Mouse (Mus musculus) gastrocnemius, postnatal 10 days (tissue): ENCODE data around the gene Mtrex. TPM values are rescaled to one million over a fixed set of nuclear protein-coding genes. Genes with fewer than 3 reads are reported as not detected.

Experiments used
- DNase-seq: peaks from one replicate; pipeline ENCODE4 v3.0.0; 2021; ENCODE audit warnings: mixed read lengths
- total RNA-seq, 2 experiments: library from RNA; stranded (reverse); gene quantifications; 2 replicates each; pipeline ENCODE4 v1.2.3; 2021

The Mtrex gene
- total RNA-seq, 2 experiments from 2014 or later = 25.8 to 28.7 TPM

DNA sequence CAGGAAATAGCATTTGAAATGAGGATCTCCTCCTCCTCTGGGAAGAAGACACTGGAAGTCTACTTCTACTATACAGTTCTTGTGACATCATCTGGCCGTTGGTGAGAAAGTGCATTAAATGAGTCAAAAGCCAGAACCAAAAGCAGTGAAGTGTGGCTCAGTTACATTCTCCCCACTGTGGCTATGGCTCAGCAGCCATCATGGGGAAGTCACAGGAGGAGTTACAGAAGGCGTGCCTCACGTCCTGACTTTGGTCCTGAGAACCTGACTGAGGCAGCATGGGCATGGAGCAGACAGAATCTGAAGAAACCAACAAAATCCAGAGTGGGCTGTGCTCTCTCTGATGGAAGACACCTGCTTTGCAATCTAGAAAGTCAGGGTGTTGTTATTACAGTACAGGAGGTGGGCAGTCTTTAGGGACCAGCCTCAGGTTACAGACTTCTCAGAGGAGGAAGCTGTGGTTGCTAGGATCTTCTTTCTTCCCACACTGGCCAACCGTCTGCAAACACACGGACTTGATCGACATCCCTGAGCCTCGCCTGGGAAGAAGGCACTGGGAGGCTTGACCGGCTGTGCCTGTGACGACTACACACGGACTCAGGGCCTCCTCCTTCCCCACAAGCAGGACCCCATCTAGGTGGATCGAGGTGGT is 57.0 kb downstream of the Mtrex start:
- DNase-seq = no peak

DNA sequence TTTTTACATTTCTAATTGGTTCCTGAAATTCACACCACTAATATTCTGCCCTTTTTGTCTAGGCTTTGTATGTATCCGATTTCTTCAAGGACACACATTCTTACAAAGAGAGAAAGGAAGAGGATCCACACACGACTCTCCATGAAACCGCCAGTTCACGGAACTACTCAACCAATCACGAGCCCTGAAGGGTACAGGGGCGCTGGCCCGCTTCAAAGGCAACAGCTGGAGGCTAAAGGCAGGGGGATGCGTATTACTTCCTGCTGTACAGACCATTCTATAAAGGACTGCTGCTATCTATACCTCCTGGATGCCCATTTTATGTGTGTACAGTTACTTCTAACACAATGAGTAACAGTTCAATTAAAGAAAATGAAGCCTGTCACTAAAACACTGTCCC is 59.8 kb downstream of the Mtrex start:
- DNase-seq = no peak

DNA sequence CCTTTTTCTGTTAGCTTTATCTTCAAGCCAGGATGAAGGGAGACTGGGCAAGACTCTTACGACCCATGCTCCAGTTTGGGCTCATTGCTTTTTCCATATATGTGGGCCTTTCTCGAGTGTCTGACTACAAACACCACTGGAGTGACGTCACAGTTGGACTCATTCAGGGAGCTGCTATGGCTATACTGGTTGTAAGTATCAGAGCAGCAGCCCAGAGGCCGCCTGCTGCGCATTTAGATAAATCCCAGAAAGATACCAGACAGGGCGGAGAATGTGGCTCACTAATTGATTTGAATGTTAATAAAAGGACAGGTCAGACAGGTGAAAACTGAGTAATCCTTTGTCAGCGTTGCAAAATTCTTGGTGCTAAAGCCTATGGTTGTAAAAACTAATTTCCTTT is 60.4 kb downstream of the Mtrex start:
- no peak for DNase-seq

DNA sequence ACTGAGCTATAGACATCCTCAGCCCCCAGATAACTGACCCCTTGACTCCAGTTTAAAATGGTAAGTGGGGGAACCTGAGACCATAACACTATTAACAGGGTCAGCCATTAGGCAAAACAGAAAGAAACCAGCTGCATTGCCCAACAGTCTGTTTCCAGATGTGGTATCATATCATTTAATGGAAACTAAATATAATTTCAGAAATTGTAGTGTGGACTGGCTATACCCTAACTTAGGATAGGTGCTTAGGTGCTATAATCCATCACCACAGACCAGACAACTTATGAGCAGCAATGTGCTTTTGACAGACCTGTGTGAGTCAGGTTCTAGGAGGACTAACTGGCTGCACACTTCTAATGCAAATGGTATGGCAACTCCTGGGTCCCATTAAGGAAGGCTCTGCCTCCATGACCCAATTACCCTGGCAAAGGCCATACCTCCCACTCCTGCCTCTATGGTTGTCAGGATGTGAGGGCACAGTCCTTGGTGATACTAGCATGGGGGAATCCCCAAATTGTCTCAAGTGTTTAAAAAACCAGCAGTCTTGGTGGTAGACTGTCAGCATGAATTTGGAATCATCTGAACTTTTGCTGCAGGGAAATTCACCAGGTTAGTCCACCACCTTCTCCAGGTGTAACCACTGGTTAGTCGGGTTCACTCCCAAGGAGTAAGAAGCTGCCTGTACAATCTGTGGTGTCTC is 64.1 kb downstream of the Mtrex start:
- no peak for DNase-seq

DNA sequence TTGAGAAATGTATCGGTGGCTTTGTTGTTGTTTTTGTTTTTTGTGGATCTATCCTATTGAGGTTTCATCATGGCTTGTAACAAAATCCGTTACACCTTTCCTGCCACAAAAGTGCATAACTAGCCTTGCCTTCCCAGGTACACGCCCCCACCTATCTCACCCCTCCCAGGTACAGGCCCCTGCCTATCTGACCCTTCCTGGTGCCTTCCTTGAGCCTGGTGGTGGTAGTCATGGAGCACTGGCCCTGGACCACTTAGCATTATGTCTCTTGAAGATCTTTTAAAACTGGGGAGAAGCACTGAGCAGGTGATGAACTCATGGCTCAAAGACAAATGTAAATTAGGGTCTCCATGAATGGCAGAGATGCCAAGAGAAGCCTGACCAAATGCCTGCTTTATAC is 64.9 kb downstream of the Mtrex start:
- no peak for DNase-seq

DNA sequence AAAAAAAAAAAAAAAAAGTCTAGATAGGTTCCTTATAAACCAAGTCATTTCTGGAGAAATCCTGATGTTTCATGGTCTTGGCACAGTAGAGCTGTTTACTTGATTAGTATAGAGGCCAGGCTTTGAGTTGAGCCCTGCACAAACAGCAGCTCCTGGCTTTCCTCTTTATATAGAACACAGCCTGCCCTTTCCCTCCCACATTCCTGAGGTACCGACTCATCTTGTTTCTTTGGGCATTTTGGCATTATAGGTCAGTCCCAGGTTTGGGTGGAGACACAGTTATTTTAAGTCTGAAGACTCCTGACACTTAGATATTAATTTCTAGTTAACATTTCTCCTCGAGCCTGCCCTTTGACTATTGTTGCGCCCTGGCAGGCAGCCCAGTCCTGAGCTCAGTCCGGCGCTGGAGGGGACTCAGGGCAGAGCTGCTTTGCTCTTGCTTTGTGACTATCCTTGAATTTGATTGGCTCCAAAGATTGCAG is 65.3 kb downstream of the Mtrex start:
- peak; percentile 41 for DNase-seq

DNA sequence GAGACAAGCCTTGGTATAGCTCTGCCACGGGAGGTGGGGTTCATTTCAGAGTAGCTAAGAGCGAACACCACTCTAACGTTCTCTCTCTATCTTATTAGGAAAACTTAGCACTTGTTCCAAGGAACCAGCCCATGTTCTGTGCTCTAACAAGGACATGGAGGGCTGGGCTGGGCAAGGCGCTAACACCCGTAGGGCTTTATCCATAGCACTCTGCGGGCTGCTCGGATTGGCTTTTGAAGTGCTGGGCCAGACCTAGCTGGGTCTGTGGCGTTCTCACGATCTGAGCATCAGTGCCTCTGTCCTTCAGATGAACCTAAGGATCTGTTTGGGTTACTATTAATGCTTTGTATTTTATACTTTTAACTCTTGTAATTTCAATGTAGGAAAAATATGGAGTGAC is 66.3 kb downstream of the Mtrex start:
- no peak for DNase-seq

DNA sequence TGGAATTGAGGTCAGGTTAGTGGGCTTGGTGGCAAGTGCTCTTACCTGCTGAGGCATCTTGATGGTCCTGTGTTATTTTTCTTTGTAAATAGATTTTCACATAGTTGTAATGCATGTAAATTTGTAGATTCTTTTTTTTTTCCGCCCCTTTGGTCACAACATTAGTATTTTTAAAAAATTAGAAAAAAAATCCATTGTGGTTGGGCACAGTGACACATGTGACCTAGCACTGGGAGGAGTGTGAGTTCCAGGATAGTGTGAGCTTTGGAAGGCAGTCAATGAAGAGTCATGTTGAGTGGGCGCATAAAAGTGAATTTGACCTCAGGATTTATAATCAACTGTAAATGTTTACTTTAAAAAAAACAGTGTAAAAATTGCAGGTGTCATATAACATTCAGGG is 66.8 kb downstream of the Mtrex start:
- no peak for DNase-seq

DNA sequence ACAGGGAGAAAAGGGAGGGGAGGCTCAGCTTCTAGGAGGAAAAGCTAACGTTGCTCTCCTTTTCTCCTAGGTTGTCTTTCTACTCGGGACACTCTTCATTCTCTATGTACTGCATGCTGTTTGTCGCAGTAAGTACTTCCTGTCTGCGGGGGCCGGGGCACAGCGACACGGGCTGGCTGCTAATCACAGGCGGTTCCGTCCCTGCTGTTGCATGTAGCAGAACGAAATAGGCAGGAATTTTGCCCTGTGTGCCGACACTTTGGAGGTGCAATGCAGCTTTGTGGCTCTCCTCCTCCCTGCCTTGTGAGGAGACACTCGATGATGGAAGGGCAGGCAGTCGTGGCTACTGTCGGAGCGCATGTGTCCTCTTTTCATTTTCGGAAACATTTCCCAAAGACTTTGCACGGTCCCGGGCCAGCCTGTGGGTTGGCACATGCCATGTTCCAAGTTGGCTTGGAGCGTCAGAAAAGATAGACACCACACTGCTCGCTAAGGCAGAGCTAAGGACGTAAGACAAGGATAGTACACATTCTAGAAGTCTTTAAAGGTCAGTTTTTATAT is 67.5 kb downstream of the Mtrex start:
- DNase-seq = no peak

DNA sequence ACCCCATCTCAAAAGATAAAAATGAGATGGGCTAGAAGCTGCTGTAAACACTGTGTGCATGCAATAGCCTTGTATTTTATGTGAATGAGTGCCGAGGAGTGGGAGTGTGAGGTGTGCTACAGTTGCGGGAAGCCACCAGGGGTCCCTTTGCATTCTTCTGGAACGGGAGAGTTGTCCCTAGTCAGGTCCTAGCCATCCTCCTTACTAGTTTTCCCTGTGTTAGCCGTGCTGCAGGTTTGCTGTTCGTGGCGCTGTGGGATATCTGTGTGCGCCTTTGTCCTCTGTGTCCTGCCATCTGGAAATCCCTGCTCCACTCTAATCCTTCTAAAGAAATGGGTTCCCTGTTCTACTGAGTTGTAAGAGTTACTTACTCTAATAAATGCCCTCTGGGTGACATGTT is 69.3 kb downstream of the Mtrex start:
- no peak for DNase-seq

DNA sequence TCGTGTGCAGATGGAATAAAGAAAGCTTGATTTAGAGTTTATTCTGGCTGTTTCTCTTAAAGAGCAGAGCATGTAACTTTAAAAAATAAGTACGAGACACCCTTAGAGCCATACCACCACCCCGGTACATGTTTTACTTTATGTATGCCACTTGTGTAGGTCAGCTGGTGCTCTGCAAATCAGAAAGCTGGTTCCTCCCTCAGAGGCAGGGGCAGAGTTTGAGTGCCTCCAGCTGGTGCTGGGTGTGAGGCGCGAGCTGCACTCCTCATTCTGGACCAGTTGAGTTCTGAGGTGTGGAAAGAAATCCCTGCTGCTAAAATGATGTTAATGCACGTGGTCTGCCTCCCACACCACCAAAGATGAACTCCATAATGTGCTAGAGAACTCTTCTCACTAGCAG is 72.8 kb downstream of the Mtrex start:
- DNase-seq = no peak

DNA sequence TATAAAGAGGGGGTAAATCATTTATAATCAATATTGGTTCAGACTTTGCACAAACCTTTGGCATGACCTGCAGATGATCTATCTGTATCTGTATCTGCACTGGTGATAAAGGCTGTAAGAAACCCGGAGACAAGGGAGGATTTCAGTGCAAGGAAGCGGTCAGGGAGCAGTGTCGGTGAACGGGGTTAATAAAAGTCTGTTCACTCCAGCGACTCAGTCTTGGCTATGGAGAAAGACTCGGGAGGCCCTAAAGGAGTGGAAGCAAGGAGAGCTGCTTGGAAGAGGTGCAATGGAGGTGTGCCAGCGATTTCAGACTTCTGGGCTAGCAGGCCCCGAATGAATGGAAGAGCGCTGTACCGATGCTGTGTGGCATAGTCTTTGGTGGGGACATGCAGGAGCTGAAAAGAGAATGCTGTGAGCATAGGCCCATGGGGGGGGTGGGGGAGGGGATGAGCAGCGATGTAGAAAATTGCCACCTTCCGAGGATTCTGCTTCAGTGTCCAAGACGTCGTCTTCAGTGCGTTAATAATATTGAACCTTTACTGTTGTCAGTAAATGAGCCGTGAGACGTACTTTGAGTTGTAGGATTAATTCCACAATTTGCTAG is 73.4 kb downstream of the Mtrex start:
- DNase-seq = no peak

DNA sequence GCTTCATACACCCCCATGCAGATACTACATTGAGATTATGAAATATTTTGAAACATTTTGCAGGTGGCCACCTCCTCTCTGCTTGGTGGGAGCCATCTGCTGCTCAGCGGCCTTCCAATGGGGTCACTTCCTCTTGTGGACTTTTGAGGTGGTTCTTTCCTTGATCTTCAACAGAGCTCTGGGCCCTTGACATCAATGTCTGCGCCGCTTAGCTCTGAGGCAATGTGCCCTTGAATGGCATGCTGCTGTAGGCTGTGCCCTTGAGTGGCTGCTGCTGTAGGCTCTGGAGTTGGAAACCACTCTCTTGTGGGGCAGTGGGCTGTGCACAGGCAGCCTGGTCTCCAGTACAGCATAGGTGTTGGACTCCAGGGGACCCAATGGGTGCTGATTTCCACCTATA is 81.3 kb downstream of the Mtrex start:
- DNase-seq = no peak

DNA sequence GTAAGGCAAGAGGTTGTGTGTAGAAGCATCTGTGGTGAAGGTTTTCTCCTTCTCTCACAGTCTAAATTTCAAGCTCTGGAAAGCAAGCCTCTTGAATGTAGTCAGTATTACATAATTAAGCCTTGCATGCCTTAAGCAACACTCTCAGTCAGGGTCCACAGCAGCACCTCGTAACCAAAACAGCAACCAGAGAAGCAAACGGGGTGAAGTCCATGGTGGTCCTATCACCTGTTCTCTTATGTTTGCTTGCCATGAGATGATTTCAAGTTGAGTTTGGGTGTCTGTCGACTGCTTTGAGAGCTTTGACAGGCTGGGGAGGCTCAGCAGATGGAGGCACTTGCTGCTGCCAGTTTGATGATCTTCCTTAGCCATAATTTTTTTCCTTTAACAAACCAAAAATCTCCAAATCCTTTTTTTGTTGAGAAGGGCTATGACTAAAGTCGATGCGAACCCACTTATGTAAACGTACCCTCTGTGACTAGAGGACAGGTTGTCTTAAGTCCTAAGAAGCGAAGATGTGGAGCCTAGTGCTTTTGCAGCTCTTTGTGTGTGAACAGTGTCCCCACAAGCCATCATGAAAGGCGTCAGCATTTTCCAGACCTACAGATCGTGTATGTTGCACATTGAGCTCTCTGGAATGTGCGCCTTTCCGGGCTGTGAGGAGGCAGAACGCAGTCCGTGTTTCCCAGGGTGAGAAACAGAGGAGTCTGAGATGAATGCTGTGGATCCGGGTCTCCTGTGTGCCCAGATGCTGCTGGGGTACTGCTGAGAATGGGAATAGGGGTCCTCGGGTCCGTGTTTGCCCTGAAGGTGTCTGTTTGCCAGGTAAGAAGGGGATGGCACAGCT is 86.7 kb downstream of the Mtrex start:
- no peak for DNase-seq

DNA sequence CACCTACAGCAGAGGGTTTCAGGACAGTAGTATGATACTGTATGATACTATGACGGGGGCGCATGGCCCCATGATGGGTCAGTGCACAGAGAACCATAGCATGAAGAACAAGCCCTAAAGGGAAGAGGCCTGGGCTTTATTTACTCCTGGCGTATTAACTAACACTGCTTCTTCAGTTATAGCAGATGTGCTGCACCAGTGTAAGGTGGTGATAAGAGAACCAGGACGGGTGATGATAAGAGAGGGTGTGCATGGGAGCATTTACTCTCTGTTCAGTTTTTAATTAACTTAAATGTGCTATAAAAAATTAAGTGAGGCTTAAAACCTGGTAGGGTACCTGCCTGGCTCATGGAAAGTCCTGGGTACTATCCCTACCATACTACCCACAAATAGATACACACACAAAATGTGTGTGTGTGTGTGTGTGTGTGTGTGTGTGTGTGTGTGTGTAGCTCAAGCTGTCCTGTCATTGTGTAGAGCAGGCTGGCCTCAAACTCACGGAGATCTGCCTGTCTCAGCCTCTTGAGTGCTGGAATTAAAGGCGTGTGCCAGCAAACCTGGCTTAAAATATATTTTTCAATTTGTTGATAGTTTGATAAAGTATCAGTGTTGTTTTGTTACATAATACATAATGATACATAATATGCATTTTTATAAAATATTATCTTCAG is 88.5 kb downstream of the Mtrex start:
- DNase-seq = no peak

DNA sequence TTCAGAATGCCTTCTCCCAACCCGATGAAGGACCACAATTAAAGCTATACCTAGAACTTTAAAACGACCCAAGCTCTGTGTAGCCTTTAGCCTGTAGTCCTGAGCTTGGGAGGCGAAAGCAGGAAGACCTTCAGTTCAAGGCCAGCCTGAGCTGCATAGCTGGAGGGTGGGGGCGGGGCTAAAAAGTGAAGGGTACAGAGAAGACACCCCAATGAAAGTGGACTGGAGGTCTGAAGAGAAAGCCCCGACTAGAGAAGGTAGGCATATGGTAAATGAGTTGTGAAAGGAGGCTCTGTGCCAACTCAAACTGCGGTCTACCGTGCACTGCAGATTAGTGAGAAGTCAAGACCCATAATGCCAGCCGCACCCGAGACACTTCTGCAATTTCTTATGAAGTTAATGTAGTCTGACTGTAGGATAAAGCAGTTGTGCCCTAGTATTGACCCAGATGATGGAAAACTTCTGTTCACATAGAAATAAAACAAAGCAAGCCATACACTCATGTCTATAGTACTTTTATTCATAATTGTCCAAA is 89.5 kb downstream of the Mtrex start:
- DNase-seq = no peak

DNA sequence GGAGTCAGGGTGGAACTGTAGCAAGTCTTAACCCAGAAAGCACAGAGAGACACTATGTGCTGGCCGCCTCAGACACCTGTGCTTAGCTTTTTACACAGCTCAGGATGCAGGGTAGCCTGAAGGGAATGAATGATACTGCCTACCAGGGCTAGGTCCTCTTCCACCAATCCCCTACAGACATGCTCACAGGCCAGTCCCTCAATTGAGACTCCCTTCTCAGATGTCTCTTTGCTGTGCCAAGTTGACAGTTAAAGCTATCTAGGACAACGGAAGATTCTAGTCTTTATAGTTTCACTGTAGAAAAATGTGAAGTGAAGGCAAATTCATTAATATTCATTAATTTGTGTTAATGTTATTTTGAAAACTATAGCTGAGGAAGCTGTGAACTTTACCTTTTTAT is 90.2 kb downstream of the Mtrex start:
- no peak for DNase-seq

DNA sequence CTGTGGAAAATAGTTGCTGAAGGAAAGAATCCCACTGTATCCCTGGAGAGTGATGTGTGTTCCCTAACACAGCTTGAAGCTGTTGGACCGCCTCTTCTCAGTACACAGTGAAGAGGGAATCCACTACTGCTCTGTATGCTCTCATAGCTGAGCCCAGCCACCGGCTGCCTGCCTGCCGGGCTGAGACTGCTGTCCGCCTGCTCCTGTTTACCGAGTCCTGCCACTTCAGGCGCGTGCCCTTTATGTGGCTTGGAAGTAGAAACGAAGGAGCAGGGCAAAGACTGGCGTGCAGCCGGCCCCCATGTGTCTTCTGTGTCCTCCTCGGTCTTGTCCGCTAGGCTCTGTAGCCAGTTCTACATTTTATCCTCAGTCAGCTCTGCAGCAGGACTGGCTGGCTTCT is 92.1 kb downstream of the Mtrex start:
- DNase-seq = peak; percentile 45

DNA sequence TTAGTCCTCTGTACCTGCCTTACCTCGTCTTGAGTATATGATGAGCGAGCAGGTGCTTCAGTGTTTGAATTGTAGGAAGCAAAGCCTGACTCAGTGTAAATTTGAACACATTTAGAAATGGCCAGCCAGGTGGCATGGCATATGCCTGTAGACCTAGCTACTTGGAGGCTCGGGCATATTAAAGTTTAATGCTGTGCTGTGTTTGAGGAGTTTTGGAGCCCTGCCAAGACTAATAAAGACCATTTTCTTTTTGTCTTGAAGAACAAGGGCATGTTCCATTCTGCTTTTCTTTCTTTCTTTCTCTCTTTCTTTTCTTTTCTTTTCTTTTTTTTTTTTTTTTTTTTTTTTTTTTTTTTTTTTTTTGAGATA is 93.3 kb downstream of the Mtrex start:
- DNase-seq = no peak

DNA sequence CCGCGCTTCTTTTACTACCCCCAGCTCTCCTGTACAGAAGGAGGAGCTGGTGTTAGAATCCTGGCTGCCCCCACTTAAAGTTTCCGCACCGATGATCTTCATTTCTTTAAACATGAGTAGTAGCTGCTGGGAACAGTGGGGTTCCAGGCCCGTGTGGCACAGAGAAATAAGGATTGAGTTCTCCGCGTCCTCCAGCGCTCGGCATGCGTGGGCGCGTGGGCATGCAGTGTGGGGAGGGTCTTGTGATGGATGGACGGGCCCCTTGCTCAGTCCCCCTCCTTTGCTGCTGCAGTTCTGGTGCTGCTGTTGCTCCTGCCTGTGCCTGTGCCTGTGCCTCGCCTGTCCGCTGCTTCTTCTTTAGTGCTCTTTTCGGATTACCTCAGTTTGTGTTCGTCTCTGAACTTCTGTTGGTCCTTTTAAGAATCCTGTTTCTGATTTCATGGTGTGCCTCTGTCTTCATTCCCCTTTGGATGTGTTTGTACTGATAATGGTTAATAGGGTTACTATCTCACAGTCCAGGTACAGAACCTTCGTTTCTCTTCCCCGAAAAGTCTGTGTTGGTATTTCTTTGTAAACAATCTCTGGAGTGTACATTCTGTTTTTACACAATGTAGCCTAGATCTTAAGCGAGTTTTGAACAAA is 93.8 kb downstream of the Mtrex start:
- no peak for DNase-seq

DNA sequence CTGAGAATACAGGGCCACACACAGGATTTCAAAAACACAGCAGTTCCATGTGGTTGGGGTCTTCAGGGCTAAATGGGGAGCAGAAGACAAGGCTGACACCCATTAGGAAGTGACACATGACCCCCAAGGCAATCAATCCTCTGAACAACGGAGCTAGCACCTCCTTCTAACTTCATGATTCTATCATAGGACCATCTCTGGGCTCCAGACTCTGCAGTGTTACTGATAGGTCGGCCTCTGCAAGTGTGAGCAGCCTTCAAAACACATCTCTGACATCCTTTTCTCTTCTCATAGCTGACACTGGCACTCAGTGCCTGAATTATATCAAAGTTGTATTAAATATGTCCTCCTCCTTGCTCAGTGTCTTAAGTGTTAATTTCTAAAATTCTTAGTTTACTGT is 94.6 kb downstream of the Mtrex start:
- no peak for DNase-seq
